Mouse (Mus musculus) E14TG2a.4 (cell line): ENCODE data around the gene Nanos1.

ENCODE experiments used
- CTCF ChIP-seq: conservative IDR thresholded peaks from 2 replicates; pipeline ENCODE4 v1.5.1; 2014; ENCODE audit warnings: low read length
- NANOG ChIP-seq: IDR thresholded peaks from 2 replicates; pipeline ENCODE4 v1.6.1; 2014; ENCODE audit warnings: borderline replicate concordance, low read length, mixed read lengths
- POU5F1 ChIP-seq: IDR thresholded peaks from 2 replicates; pipeline ENCODE4 v1.6.1; 2014; ENCODE audit warnings: low read length, borderline replicate concordance

DNA sequence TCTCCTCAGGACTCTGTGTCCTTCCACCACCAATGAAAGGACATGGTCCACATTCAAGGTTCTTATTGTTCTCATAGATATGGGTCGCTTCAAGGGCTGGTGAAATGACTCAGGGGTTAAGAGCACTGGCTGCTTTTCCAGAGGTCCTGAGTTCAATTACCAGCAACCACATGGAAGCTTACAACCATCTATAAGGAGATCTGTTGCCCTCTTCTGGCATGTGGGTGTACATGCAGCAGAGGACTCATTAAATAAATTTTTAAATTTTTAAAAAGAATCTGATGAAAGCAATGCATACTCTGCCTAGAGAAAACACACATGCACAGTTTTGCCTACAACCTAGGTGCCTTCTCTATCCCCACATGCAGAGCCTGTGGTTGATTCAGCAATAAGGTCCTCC is 15.2 kb upstream of the Nanos1 start:
- TF ChIP-seq CTCF (0 out of 2 replicates have a peak, but pooled peaks have one; percentile 19), POU5F1 (no peak), NANOG (no peak)
